Mouse (Mus musculus): ENCODE results near the gene Shtn1. TPM values are rescaled to one million over a fixed set of nuclear protein-coding genes. Genes with fewer than 3 reads are reported as not detected.

Shtn1 gene
- polyA plus RNA-seq, 2 experiments from 2014 or later, result 0.19 to 0.33 TPM

- no peak for ATAC-seq
Measured at GRCm38 (mm10) chr19:59052053-59052452, 23.8 kb downstream of the Shtn1 start.

GRCm38 (mm10) chr19:59051622-59052021, 24.3 kb downstream of the Shtn1 start:
- no peak for ATAC-seq

- ATAC-seq, result no peak
Measured at GRCm38 (mm10) chr19:59048852-59049251, 27.0 kb downstream of the Shtn1 start.

GRCm38 (mm10) chr19:59047511-59047910, 28.4 kb downstream of the Shtn1 start:
- ATAC-seq, result no peak

GRCm38 (mm10) chr19:59041086-59041485, 34.8 kb downstream of the Shtn1 start:
- ATAC-seq, result no peak

GRCm38 (mm10) chr19:59038793-59039192, 37.1 kb downstream of the Shtn1 start:
- no peak for ATAC-seq

- ATAC-seq, result no peak
Measured at GRCm38 (mm10) chr19:59036811-59037210, 39.1 kb downstream of the Shtn1 start.

GRCm38 (mm10) chr19:59033241-59033640, 42.7 kb downstream of the Shtn1 start:
- no peak for ATAC-seq

- no peak for ATAC-seq
Measured at GRCm38 (mm10) chr19:59030221-59030620, 45.7 kb downstream of the Shtn1 start.

- no peak for ATAC-seq
Measured at GRCm38 (mm10) chr19:59029011-59029410, 46.9 kb downstream of the Shtn1 start.

- no peak for ATAC-seq
Measured at GRCm38 (mm10) chr19:59028130-59028529, 47.8 kb downstream of the Shtn1 start.

- ATAC-seq, result no peak
Measured at GRCm38 (mm10) chr19:59023876-59024275, 52.0 kb downstream of the Shtn1 start.

- no peak for ATAC-seq
Measured at GRCm38 (mm10) chr19:59021644-59022043, 54.3 kb downstream of the Shtn1 start.

- no peak for ATAC-seq
Measured at GRCm38 (mm10) chr19:59010802-59011201, 65.1 kb downstream of the Shtn1 start.

- no peak for ATAC-seq
Measured at GRCm38 (mm10) chr19:59006577-59007340, 69.1 kb downstream of the Shtn1 start.

- ATAC-seq, result no peak
Measured at GRCm38 (mm10) chr19:59002827-59003226, 73.1 kb downstream of the Shtn1 start.

- ATAC-seq, result no peak
Measured at GRCm38 (mm10) chr19:58981571-58981970, 94.3 kb downstream of the Shtn1 start.

- ATAC-seq, result no peak
Measured at GRCm38 (mm10) chr19:58980056-58980440, 95.9 kb downstream of the Shtn1 start.

GRCm38 (mm10) chr19:58979436-58980055, 96.4 kb downstream of the Shtn1 start:
- ATAC-seq, result no peak

GRCm38 (mm10) chr19:58978401-58979171, 97.3 kb downstream of the Shtn1 start:
- no peak for ATAC-seq

GRCm38 (mm10) chr19:58975216-58975863, 100.6 kb downstream of the Shtn1 start:
- ATAC-seq, result no peak

- no peak for ATAC-seq
Measured at GRCm38 (mm10) chr19:58974126-58974525, 101.8 kb downstream of the Shtn1 start.

GRCm38 (mm10) chr19:58970826-58971225, 105.1 kb downstream of the Shtn1 start:
- no peak for ATAC-seq

All from activated CD4-positive, CD25-positive, alpha-beta regulatory T cell, adult 4 months (primary cell).